Mouse (Mus musculus) megakaryocyte progenitor cell, adult 5-6 weeks (primary cell): Measurements from ENCODE around the gene Nsmce4a. TPM values are rescaled to one million over a fixed set of nuclear protein-coding genes. Genes with fewer than 3 reads are reported as not detected.
"Not testable (repeated sequence)": the region's sequence is repeated elsewhere in the genome, so short reads cannot be mapped to it uniquely, and the experiment has no call there.

Experiments used
- ATAC-seq: replicated peaks from 2 replicates; pipeline ENCODE4 v1.8.0; 2016; ENCODE audit warnings: mild to moderate bottlenecking, moderate TSS enrichment, inconsistent platforms; ENCODE audit not compliant: poor library complexity
- total RNA-seq, 2 experiments: library from RNA; stranded (forward) in 1 of 2; stranded (reverse) in 1 of 2; fragments of 157-497, 149-512 nt in 1 of 2; fragments of 200-1000 nt in 1 of 2; gene quantifications; 2 replicates each; pipeline versions ENCODE4 v1.2.3 to v1.2.4; 2015 to 2017

Nsmce4a gene
- total RNA-seq (2015) (225 and 235 TPM in 2 replicates), total RNA-seq (2017) (150 and 207 TPM in 2 replicates)

GRCm38 (mm10) chr7:130572821-130573220 lies at the start of gene Nsmce4a:
TSS of gene Nsmce4a (minus strand) at chr7:130573118.
- no peak for ATAC-seq

GRCm38 (mm10) chr7:130622359-130622758 lies 49.4 kb upstream of the Nsmce4a start:
- no peak for ATAC-seq

GRCm38 (mm10) chr7:130621953-130622352 lies 49.0 kb upstream of the Nsmce4a start:
- no peak for ATAC-seq

GRCm38 (mm10) chr7:130621068-130621467 lies 48.1 kb upstream of the Nsmce4a start:
- no peak for ATAC-seq

- ATAC-seq: no peak
Observed at GRCm38 (mm10) chr7:130617591-130617990, 44.7 kb upstream of the Nsmce4a start.

- no peak for ATAC-seq
Observed at GRCm38 (mm10) chr7:130613973-130614372, 41.1 kb upstream of the Nsmce4a start.

- no peak for ATAC-seq
Observed at GRCm38 (mm10) chr7:130606958-130607357, 34.0 kb upstream of the Nsmce4a start.

GRCm38 (mm10) chr7:130605111-130605510 lies 32.2 kb upstream of the Nsmce4a start:
- ATAC-seq: peak; percentile 88

- ATAC-seq: no peak
Observed at GRCm38 (mm10) chr7:130604390-130604789, 31.5 kb upstream of the Nsmce4a start.

- no peak for ATAC-seq
Observed at GRCm38 (mm10) chr7:130603556-130603955, 30.6 kb upstream of the Nsmce4a start.

- ATAC-seq: no peak
Observed at GRCm38 (mm10) chr7:130602804-130603203, 29.9 kb upstream of the Nsmce4a start.

GRCm38 (mm10) chr7:130600546-130600945 lies 27.6 kb upstream of the Nsmce4a start:
- no peak for ATAC-seq

- ATAC-seq: no peak
Observed at GRCm38 (mm10) chr7:130600074-130600473, 27.2 kb upstream of the Nsmce4a start.

GRCm38 (mm10) chr7:130597546-130597945 lies 24.6 kb upstream of the Nsmce4a start:
- no peak for ATAC-seq

- not testable (repeated sequence) for ATAC-seq
Observed at GRCm38 (mm10) chr7:130596079-130596855, 23.3 kb upstream of the Nsmce4a start.

GRCm38 (mm10) chr7:130593375-130594239 lies 20.7 kb upstream of the Nsmce4a start:
- peak; percentile 30 for ATAC-seq

- not testable (repeated sequence) for ATAC-seq
Observed at GRCm38 (mm10) chr7:130592975-130593374, 20.1 kb upstream of the Nsmce4a start.

- ATAC-seq: peak; percentile 71
Observed at GRCm38 (mm10) chr7:130590845-130591437, 18.0 kb upstream of the Nsmce4a start.

- ATAC-seq: no peak
Observed at GRCm38 (mm10) chr7:130590081-130590828, 17.3 kb upstream of the Nsmce4a start.

- no peak for ATAC-seq
Observed at GRCm38 (mm10) chr7:130586521-130587072, 13.7 kb upstream of the Nsmce4a start.
